Mouse (Mus musculus) heart, postnatal 0 days (tissue): ENCODE measurements around the gene Pllp. TPM values are rescaled to one million over a fixed set of nuclear protein-coding genes. Genes with fewer than 3 reads are reported as not detected.

Source experiments
- ATAC-seq: fragments of 200-750 bp; cut with Nextera tagmentation; 2 replicates; pipeline ENCODE4 v1.8.0; 2017; ENCODE audit warnings: low read depth, moderate number of reproducible peaks, moderate library complexity; ENCODE audit not compliant: insufficient read depth
- DNase-seq: peaks from one replicate; pipeline ENCODE4 v3.0.0-alpha.2; 2016; ENCODE audit warnings: low spot score
- H3K27ac ChIP-seq: fragments of 300-500 bp; sonication (generic); 2 replicates; pipeline ENCODE4 v1.5.1; 2014; ENCODE audit warnings: low read depth, mild to moderate bottlenecking
- H3K27me3 ChIP-seq: fragments of 300-500 bp; sonication (generic); 2 replicates; pipeline ENCODE4 v1.6.1; 2014; ENCODE audit warnings: low read length, mixed read lengths; ENCODE audit not compliant: control insufficient read depth, insufficient read depth
- H3K36me3 ChIP-seq: fragments of 300-500 bp; sonication (generic); replicated peaks from 2 replicates; pipeline ENCODE4 v1.6.1; 2014; ENCODE audit warnings: low read length, mixed read lengths; ENCODE audit not compliant: control insufficient read depth, insufficient read depth
- H3K4me1 ChIP-seq: fragments of 300-500 bp; sonication (generic); 2 replicates; pipeline ENCODE4 v1.6.1; 2014; ENCODE audit warnings: antibody characterized with exemption; ENCODE audit not compliant: control insufficient read depth, insufficient read depth
- H3K4me2 ChIP-seq: fragments of 300-500 bp; sonication (generic); 2 replicates; pipeline ENCODE4 v1.6.1; 2014; ENCODE audit warnings: low read depth, mild to moderate bottlenecking, low read length, moderate library complexity
- H3K4me3 ChIP-seq: fragments of 300-500 bp; sonication (generic); 2 replicates; pipeline ENCODE4 v1.5.1; 2014; ENCODE audit warnings: low read depth, low read length
- H3K9ac ChIP-seq: fragments of 300-500 bp; sonication (generic); replicated peaks from 2 replicates; pipeline ENCODE4 v1.6.1; 2014; ENCODE audit warnings: low read depth, low read length, mixed read lengths
- H3K9me3 ChIP-seq: fragments of 300-500 bp; sonication (generic); replicated peaks from 2 replicates; pipeline ENCODE4 v1.6.1; 2016; ENCODE audit warnings: low read length; ENCODE audit not compliant: control insufficient read depth
- CTCF ChIP-seq: IDR thresholded peaks from 2 replicates; pipeline ENCODE4 v1.5.1; 2016; ENCODE audit warnings: antibody characterized with exemption, control low read depth, low read depth
- EP300 ChIP-seq: IDR thresholded peaks from 2 replicates; pipeline ENCODE4 v1.6.1; 2016; ENCODE audit warnings: antibody characterized with exemption, low read depth
- WGBS: fragments of 180-500 bp; shearing (Covaris S2); extraction: QIAGEN DNeasy Blood & Tissue Kit; methylation state at CpG from one replicate; pipeline ENCODE4 v1.1.7; 2014; 5-methylcytosine and 5-hydroxymethylcytosine counted together
- polyA plus RNA-seq: library from polyadenylated mRNA; unstranded; fragments of >200 nt; fragmentation: Nextera tagmentation; extraction: Ambion mirVana; gene quantifications from 2 replicates; pipeline ENCODE4 v1.2.1, GENCODE M21; 2015
- total RNA-seq: library from RNA; depleted of rRNA; stranded (reverse); fragments of >200 nt; gene quantifications from 2 replicates; pipeline ENCODE4 v1.2.3, GENCODE M21; 2014; ENCODE audit warnings: low replicate concordance; rRNA removed

Gene Pllp
- total and polyA plus RNA-seq, 2 experiments from 2014 or later: 0.36 to 5.0 TPM

DNA sequence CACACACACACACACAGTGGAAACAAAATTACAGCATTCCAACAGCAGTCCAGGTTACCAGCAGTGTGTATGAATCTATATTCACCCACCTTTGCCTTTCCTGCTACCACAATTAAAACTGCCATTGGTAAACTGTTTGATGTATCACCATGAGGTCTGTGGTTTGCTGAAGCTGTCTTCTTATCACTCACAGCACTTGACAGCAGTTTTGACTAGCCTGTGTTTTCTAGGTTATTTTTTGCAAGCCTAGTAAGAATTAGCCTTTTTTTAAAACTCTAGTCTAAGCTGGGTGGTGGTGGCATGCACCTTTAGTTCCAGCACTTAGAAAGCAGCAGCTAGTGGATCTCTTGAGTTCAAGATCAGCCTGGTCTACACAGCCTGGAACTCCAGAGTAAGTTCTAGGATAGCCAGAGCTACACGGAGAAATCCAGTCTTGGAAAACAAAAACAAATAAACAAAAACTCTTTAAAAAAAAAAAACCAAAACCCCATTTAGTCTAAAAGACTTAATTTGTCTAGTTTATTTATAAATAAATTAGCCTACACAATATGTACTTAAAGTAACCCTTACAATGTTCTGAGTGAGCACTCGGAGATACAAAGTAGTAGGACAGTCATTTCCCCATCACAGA is 62.4 kb downstream of the Pllp start:
- Histone ChIP-seq H3K4me3 (no peak overlapping the region), H3K36me3 (peaks cover 59% of the 10 kb centered on the region), H3K9me3 (no peaks in the 10 kb centered on the region), H3K9ac (no peak overlapping the region), H3K4me2 (no peak overlapping the region), H3K4me1 (no peaks in the 10 kb centered on the region), H3K27ac (no peak overlapping the region), H3K27me3 (no peaks in the 10 kb centered on the region)
- no peak for DNase-seq
- ATAC-seq: no peak
- WGBS: 68% methylated on average over 2 of the region's 2 CpGs
- TF ChIP-seq EP300 (no peak), CTCF (no peak)

Other genes with a start within 250 kb of the Pllp start
- 11.7 and 12.7 TPM in 2 replicates for gene Cpne2, start 163.3 kb downstream of the Pllp start, total RNA-seq
- 3.7 and 4.5 TPM in 2 replicates for gene Cpne2, start 163.3 kb downstream of the Pllp start, polyA plus RNA-seq
- 13.6 and 22.7 TPM in 2 replicates for gene Rspry1, start 94.3 kb downstream of the Pllp start, total RNA-seq
- gene Rspry1, start 94.3 kb downstream of the Pllp start, polyA plus RNA-seq: 15.8 and 16.9 TPM in 2 replicates
- 13.9 and 17.4 TPM in 2 replicates for gene Fam192a, start 94.3 kb downstream of the Pllp start, total RNA-seq
- gene Fam192a, start 94.3 kb downstream of the Pllp start, polyA plus RNA-seq: 30.4 and 37.9 TPM in 2 replicates
- 160 and 223 TPM in 2 replicates for gene Arl2bp, start 29.7 kb downstream of the Pllp start, total RNA-seq
- 110 and 125 TPM in 2 replicates for gene Arl2bp, start 29.7 kb downstream of the Pllp start, polyA plus RNA-seq
- 1.7 TPM in 1 of 2 replicates, not detected in the other for gene Ccl22, start 49.3 kb upstream of the Pllp start, total RNA-seq
- gene Ccl22, start 49.3 kb upstream of the Pllp start, polyA plus RNA-seq: not detected in 2 replicates
- gene Cx3cl1, start 75.7 kb upstream of the Pllp start, total RNA-seq: 2.3 and 6.2 TPM in 2 replicates
- 3.3 and 4.1 TPM in 2 replicates for gene Cx3cl1, start 75.7 kb upstream of the Pllp start, polyA plus RNA-seq
- not detected in 2 replicates for gene Ccl17, start 114.2 kb upstream of the Pllp start, total RNA-seq
- 0.25 TPM in 1 of 2 replicates, not detected in the other for gene Ccl17, start 114.2 kb upstream of the Pllp start, polyA plus RNA-seq
- gene Coq9, start 142.0 kb upstream of the Pllp start, total RNA-seq: 620 and 677 TPM in 2 replicates
- gene Coq9, start 142.0 kb upstream of the Pllp start, polyA plus RNA-seq: 290 and 300 TPM in 2 replicates
- 41.6 and 80.6 TPM in 2 replicates for gene Ciapin1, start 142.1 kb upstream of the Pllp start, total RNA-seq
- 84.0 and 92.2 TPM in 2 replicates for gene Ciapin1, start 142.1 kb upstream of the Pllp start, polyA plus RNA-seq
- 96.3 and 112 TPM in 2 replicates for gene Polr2c, start 161.2 kb upstream of the Pllp start, total RNA-seq
- gene Polr2c, start 161.2 kb upstream of the Pllp start, polyA plus RNA-seq: 117 and 121 TPM in 2 replicates
- 43.4 and 59.1 TPM in 2 replicates for gene Dok4, start 180.1 kb upstream of the Pllp start, total RNA-seq
- 27.7 and 28.7 TPM in 2 replicates for gene Dok4, start 180.1 kb upstream of the Pllp start, polyA plus RNA-seq
- gene Ccdc102a, start 221.8 kb upstream of the Pllp start, total RNA-seq: 12.4 and 24.7 TPM in 2 replicates
- 10.1 and 10.6 TPM in 2 replicates for gene Ccdc102a, start 221.8 kb upstream of the Pllp start, polyA plus RNA-seq
- 0.12 TPM in 1 of 2 replicates, not detected in the other for gene Adgrg5, start 227.4 kb upstream of the Pllp start, total RNA-seq
- 0.08 and 0.15 TPM in 2 replicates for gene Adgrg5, start 227.4 kb upstream of the Pllp start, polyA plus RNA-seq